Comparison of ENCODE assay signal across 7 mouse cellular contexts in the genomic region with DNA sequence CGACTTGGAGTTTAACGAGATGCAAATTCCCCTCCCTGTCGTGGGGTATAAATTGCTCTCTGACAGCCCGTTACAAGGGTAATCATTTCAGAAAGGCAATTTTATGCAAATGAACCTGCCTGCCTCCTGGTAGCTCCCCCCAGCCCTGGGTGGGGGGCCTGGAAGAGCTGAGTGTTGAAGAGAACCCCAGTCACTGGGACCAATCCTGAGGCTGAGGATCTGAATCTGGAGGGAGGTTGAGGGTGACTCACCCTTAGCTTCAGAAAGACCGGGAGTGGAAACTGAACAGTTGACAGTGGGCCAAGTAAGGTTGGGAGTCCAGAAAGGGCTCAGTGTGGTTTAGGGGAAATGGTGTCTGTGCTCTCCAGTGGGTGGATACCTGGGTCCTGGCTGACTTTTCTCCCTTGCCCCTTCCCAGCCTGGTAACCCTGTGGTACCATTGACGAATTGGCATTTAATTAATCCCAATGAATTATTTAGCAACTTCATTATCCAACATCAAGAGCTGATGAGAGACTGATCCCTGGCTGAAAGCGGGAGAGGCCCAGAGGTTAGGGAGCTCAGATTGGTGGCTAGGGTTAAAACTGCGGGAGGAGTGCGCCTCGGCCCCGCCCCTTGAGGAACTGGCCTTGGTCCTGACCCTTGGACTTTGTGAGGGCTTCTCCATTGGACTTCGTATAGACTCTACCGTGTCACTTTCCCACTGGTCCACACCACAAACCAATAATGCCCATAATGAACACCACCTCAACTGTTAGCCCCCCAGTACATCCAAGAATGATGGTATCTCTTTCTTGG. TPM values are rescaled to one million over a fixed set of nuclear protein-coding genes. Genes with fewer than 3 reads are reported as not detected.
DNase-seq lines count a peak whose midpoint lies in the region; ATAC-seq and TF ChIP-seq lines count a peak whose summit lies in the region.

No protein-coding gene starts in this region.

- ATAC-seq in hindbrain, embryonic 11.5 days (ENCODE audit: low FRiP score) = no peak
- peak; percentile 15; the same call in 1 of the 2 replicates for ATAC-seq in liver, embryonic 13.5 days (ENCODE audit: low read depth)

- no peaks in the 10 kb centered on the region for H3K36me3 ChIP-seq in thymus, adult 2 months (ENCODE audit: control insufficient read depth, insufficient read depth, low read length)
- no peaks in the 10 kb centered on the region for H3K36me3 ChIP-seq in hindbrain, embryonic 11.5 days (ENCODE audit: control insufficient read depth, insufficient read depth, low read length)
- H3K36me3 ChIP-seq in liver, embryonic 13.5 days = no peaks in the 10 kb centered on the region

- peaks cover 15% of the 10 kb centered on the region for H3K4me1 ChIP-seq in thymus, adult 2 months (replicated peaks; ENCODE audit: control insufficient read depth, insufficient read depth, low read length)
- peaks cover 22% of the 10 kb centered on the region for H3K4me1 ChIP-seq in hindbrain, embryonic 11.5 days (replicated peaks; ENCODE audit: control insufficient read depth, insufficient read depth, low read length)
- H3K4me1 ChIP-seq in liver, embryonic 13.5 days (replicated peaks) = peaks cover 16% of the 10 kb centered on the region

- no peak overlapping the region for H3K27ac ChIP-seq in thymus, adult 2 months (ENCODE audit: control insufficient read depth, insufficient read depth, low read length)
- no peak overlapping the region for H3K27ac ChIP-seq in hindbrain, embryonic 11.5 days (ENCODE audit: low read depth, low read length)
- no peak overlapping the region for H3K27ac ChIP-seq in liver, embryonic 13.5 days

- H3K9ac ChIP-seq in hindbrain, embryonic 11.5 days (ENCODE audit: low read depth, low read length) = no peak overlapping the region
- no peak overlapping the region for H3K9ac ChIP-seq in liver, embryonic 13.5 days

- no peak overlapping the region for H3K4me3 ChIP-seq in thymus, adult 2 months (ENCODE audit: control insufficient read depth, insufficient read depth, low read length)
- H3K4me3 ChIP-seq in hindbrain, embryonic 11.5 days (ENCODE audit: low read depth, low read length) = no peak overlapping the region
- H3K4me3 ChIP-seq in liver, embryonic 13.5 days (replicated peaks) = no peak overlapping the region

- peaks cover 22% of the 10 kb centered on the region; the same call in 1 of the 2 replicates for H3K27me3 ChIP-seq in thymus, adult 2 months (ENCODE audit: control insufficient read depth, insufficient read depth, low read length)
- peaks cover 53% of the 10 kb centered on the region for H3K27me3 ChIP-seq in hindbrain, embryonic 11.5 days (ENCODE audit: control insufficient read depth, insufficient read depth, low read length)
- H3K27me3 ChIP-seq in liver, embryonic 13.5 days = peaks cover 89% of the 10 kb centered on the region

- WGBS in thymus, adult 2 months = 25% methylated on average over 13 of the region's 13 CpGs
- WGBS in hindbrain, embryonic 11.5 days = 21% methylated on average over 13 of the region's 13 CpGs
- 19% methylated on average over 13 of the region's 13 CpGs for WGBS in liver, embryonic 13.5 days (ENCODE audit: insufficient replicate concordance)

- H3K4me2 ChIP-seq in hindbrain, embryonic 11.5 days (replicated peaks; ENCODE audit: low read depth, low read length) = no peak overlapping the region
- no peak overlapping the region for H3K4me2 ChIP-seq in liver, embryonic 13.5 days

- DNase-seq in thymus, adult 2 months = peak; percentile 32
- no peak for DNase-seq in thymus, postnatal 36 days
- peak; percentile 69 for DNase-seq in c-Kit-positive CD71-negative TER-119-negative erythroid progenitor cells, embryonic 14.5 days (ENCODE audit: low read depth)
- peak; percentile 70 for DNase-seq in hindbrain, embryonic 11.5 days (ENCODE audit: low spot score)
- peak; percentile 32 for DNase-seq in liver, embryonic 13.5 days
- DNase-seq in retina, postnatal 1 day = peak; percentile 62
- no peak for DNase-seq in layer of hippocampus, adult 8-10 months (ENCODE audit: low spot score in 2 of 2)

- TF ChIP-seq CTCF in thymus, adult 2 months (IDR thresholded peaks at IDR 0.05; ENCODE audit: borderline replicate concordance, control insufficient read depth, extremely low read depth, insufficient read depth, low read length, poor library complexity) = no peak

- TF ChIP-seq POLR2A in thymus, adult 2 months (IDR thresholded peaks at IDR 0.05; ENCODE audit: control insufficient read depth, extremely low read depth, insufficient read depth, low read length, poor library complexity) = no peak

- no peaks in the 10 kb centered on the region for H3K9me3 ChIP-seq in hindbrain, embryonic 11.5 days (ENCODE audit: control insufficient read depth, low read length)
- H3K9me3 ChIP-seq in liver, embryonic 13.5 days (replicated peaks) = no peaks in the 10 kb centered on the region

RNA-seq across cellular contexts. Expression of a gene that starts 8.4 kb away (rescaled TPM):
- 1.2 and 1.5 TPM in 2 replicates for polyA plus RNA-seq in thymus, adult 2 months (2012; rRNA removed)
- polyA plus RNA-seq in hindbrain, embryonic 11.5 days (2014; fragmentation: Nextera tagmentation; extraction: Ambion mirVana) = 13.6 and 14.3 TPM in 2 replicates
- 0.48 and 0.54 TPM in 2 replicates for polyA plus RNA-seq in liver, embryonic 13.5 days (2015; fragmentation: Nextera tagmentation; extraction: Ambion mirVana)
- total RNA-seq in layer of hippocampus, adult 8-10 months (2022) = 100 to 1,000 TPM; 348 to 441 (median 390) TPM

RNA-seq across cellular contexts. Expression of a gene that starts 27.8 kb away (rescaled TPM):
- 558 and 561 TPM in 2 replicates for polyA plus RNA-seq in thymus, adult 2 months (2012; rRNA removed)
- polyA plus RNA-seq in hindbrain, embryonic 11.5 days (2014; fragmentation: Nextera tagmentation; extraction: Ambion mirVana) = 16.0 and 18.0 TPM in 2 replicates
- polyA plus RNA-seq in liver, embryonic 13.5 days (2015; fragmentation: Nextera tagmentation; extraction: Ambion mirVana) = 77.2 and 85.3 TPM in 2 replicates
- 10 to 100 TPM; 35.0 to 44.1 (median 40.9) TPM for total RNA-seq in layer of hippocampus, adult 8-10 months (2022)

RNA-seq across cellular contexts. Expression of a gene that starts 42.7 kb away (rescaled TPM):
- polyA plus RNA-seq in thymus, adult 2 months (2012; rRNA removed) = 6.5 and 41.6 TPM in 2 replicates
- polyA plus RNA-seq in hindbrain, embryonic 11.5 days (2014; fragmentation: Nextera tagmentation; extraction: Ambion mirVana) = 1.6 and 2.1 TPM in 2 replicates
- 2.7 and 2.9 TPM in 2 replicates for polyA plus RNA-seq in liver, embryonic 13.5 days (2015; fragmentation: Nextera tagmentation; extraction: Ambion mirVana)
- 10 to 100 TPM; 14.2 to 19.7 (median 19.0) TPM for total RNA-seq in layer of hippocampus, adult 8-10 months (2022)

Comparison
In these comparisons a context has a peak if more than half of its experiments do, and no peak if none do; other contexts are left out.
1. DNase-seq: peak in thymus, adult 2 months (single experiment), c-Kit-positive CD71-negative TER-119-negative erythroid progenitor cells, embryonic 14.5 days (single experiment), hindbrain, embryonic 11.5 days (single experiment), liver, embryonic 13.5 days (single experiment) and retina, postnatal 1 day (single experiment); none in thymus, postnatal 36 days (0 of 2) and layer of hippocampus, adult 8-10 months (0 of 2).